Mouse (Mus musculus): ENCODE data around the gene Gdf15. TPM values are rescaled to one million over a fixed set of nuclear protein-coding genes. Genes with fewer than 3 reads are reported as not detected.

The Gdf15 gene
- polyA plus RNA-seq, 1 experiment from 2014 or later: 1.9 TPM

DNA sequence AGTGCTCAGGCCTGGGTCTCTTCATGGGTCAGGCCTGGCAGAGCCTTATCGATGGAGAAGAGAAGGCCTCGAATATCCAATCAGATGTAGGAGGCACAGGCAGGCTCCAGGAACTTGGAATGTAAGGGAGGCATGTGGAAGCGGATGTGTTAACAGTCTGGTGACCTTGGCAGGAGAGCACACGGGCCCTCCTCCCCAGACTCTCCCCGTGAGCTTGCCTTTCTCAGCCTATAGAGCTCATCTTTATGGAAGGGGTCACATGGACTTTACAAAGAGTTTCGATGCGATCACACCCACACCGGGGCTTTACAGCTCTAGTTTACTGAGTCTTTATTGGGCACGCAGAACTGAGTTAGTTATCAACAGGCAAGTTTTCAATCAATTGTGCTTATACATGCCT, 6.5 kb upstream of the Gdf15 start:
- Histone ChIP-seq H3K9me3 (ENCODE audit: control insufficient read depth) (no peaks in the 10 kb centered on the region), H3K36me3 (ENCODE audit: control insufficient read depth, insufficient read depth) (no peaks in the 10 kb centered on the region), H3K4me2 (replicated peaks; ENCODE audit: low read depth) (no peak overlapping the region), H3K27me3 (replicated peaks; ENCODE audit: control insufficient read depth, insufficient read depth, low read length) (no peaks in the 10 kb centered on the region), H3K4me3 (ENCODE audit: low read depth, low read length) (no peak overlapping the region), H3K27ac (ENCODE audit: low read depth, low read length) (peak overlapping the region; percentile 9; the same call in 1 of the 2 replicates), H3K4me1 (replicated peaks; ENCODE audit: control insufficient read depth, insufficient read depth, low read length) (0 out of 2 replicates have a peak, but pooled peaks cover 2% of the 10 kb centered on the region), H3K9ac (ENCODE audit: low read depth, low read length) (no peak overlapping the region)
- WGBS: 35% methylated on average over 9 of the region's 9 CpGs
- TF ChIP-seq CTCF (IDR thresholded peaks at IDR 0.05; ENCODE audit: low read depth): no peak
- ATAC-seq: peak; percentile 52

DNA sequence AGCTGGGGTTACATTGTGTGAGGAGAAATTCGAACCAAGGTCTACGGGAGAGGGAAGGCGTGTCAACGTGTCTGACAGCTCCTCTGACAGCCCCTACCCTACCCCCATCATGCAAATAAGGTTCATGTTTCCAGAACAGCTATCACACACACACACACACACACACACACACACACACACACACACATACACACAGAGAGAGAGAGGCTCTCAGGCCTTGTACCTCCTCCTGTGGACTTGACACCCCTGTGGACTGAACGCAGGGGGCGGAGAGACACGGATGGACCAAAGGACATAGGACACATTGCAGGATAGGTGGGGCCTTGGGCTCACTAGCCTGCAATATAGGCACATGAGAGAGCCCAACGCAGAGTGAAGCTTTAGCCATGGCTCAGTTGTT, 4.6 kb upstream of the Gdf15 start:
- Histone ChIP-seq H3K27ac (ENCODE audit: low read depth, low read length) (peak overlapping the region; percentile 62; the same call in 1 of the 2 replicates), H3K9ac (ENCODE audit: low read depth, low read length) (no peak overlapping the region), H3K4me1 (replicated peaks; ENCODE audit: control insufficient read depth, insufficient read depth, low read length) (0 out of 2 replicates have a peak, but pooled peaks cover 2% of the 10 kb centered on the region), H3K27me3 (replicated peaks; ENCODE audit: control insufficient read depth, insufficient read depth, low read length) (no peaks in the 10 kb centered on the region), H3K36me3 (ENCODE audit: control insufficient read depth, insufficient read depth) (no peaks in the 10 kb centered on the region), H3K4me2 (replicated peaks; ENCODE audit: low read depth) (peak overlapping the region; percentile 38; the same call in 1 of the 2 replicates), H3K4me3 (ENCODE audit: low read depth, low read length) (no peak overlapping the region), H3K9me3 (ENCODE audit: control insufficient read depth) (no peaks in the 10 kb centered on the region)
- peak; percentile 61 for ATAC-seq
- no peak; the same call in 1 of the 2 replicates for TF ChIP-seq CTCF (IDR thresholded peaks at IDR 0.05; ENCODE audit: low read depth)
- WGBS: 40% methylated on average over 8 of the region's 8 CpGs

DNA sequence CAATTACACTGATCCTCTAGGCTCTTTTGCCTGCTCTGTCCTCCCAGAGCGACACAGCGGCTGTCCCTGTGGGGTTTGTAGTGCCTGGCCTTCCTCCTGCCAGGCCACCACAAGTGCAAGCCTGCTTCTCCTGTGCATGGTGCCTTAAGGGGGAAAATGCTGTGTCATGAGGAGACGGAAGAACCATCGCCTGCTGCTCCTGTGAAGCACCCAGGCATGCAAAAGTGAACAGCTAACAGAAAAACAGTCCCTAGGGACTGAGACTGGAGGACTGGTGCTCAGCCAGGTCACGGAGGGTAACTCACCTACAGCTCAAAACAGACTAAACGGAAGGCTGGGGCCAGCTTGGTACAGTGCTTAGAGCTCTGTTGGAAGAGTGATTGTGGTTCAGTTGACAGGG, 3.3 kb upstream of the Gdf15 start:
- no peak for TF ChIP-seq CTCF (IDR thresholded peaks at IDR 0.05; ENCODE audit: low read depth)
- Histone ChIP-seq H3K9me3 (ENCODE audit: control insufficient read depth) (no peaks in the 10 kb centered on the region), H3K4me2 (replicated peaks; ENCODE audit: low read depth) (no peak overlapping the region), H3K27me3 (replicated peaks; ENCODE audit: control insufficient read depth, insufficient read depth, low read length) (no peaks in the 10 kb centered on the region), H3K27ac (ENCODE audit: low read depth, low read length) (no peak overlapping the region; the same call in 1 of the 2 replicates), H3K9ac (ENCODE audit: low read depth, low read length) (no peak overlapping the region), H3K4me3 (ENCODE audit: low read depth, low read length) (no peak overlapping the region), H3K36me3 (ENCODE audit: control insufficient read depth, insufficient read depth) (no peaks in the 10 kb centered on the region), H3K4me1 (replicated peaks; ENCODE audit: control insufficient read depth, insufficient read depth, low read length) (0 out of 2 replicates have a peak, but pooled peaks cover 2% of the 10 kb centered on the region)
- no peak for ATAC-seq
- WGBS: 80% methylated on average over 6 of the region's 6 CpGs

DNA sequence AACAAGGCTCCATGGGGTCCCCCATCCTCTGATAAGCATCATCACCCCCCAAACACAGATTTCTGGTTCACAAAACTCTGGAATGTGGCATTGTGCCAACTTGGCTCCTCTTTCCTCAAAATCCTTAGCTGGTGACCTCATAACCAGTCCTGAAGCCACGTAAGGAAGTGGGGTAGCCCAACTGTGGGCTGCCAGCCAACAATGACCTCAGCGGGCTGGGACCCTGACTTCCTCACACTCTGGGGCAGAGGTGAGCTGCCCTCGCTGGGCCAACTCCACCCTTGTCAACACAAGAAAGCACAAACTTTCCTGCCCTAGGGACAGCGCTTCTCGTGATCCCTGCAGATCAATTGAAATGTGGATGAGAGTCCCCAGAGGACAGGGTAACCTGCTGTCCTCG, 1.8 kb upstream of the Gdf15 start:
- H3K36me3 ChIP-seq (ENCODE audit: control insufficient read depth, insufficient read depth): no peaks in the 10 kb centered on the region
- H3K4me1 ChIP-seq (replicated peaks; ENCODE audit: control insufficient read depth, insufficient read depth, low read length): 0 out of 2 replicates have a peak, but pooled peaks cover 2% of the 10 kb centered on the region
- H3K9ac ChIP-seq (ENCODE audit: low read depth, low read length): no peak overlapping the region
- no peak for ATAC-seq
- H3K27ac ChIP-seq (ENCODE audit: low read depth, low read length): no peak overlapping the region
- H3K27me3 ChIP-seq (replicated peaks; ENCODE audit: control insufficient read depth, insufficient read depth, low read length): no peaks in the 10 kb centered on the region
- no peaks in the 10 kb centered on the region for H3K9me3 ChIP-seq (ENCODE audit: control insufficient read depth)
- WGBS: 55% methylated on average over 6 of the region's 6 CpGs
- TF ChIP-seq CTCF (IDR thresholded peaks at IDR 0.05; ENCODE audit: low read depth): no peak
- no peak overlapping the region for H3K4me2 ChIP-seq (replicated peaks; ENCODE audit: low read depth)
- H3K4me3 ChIP-seq (ENCODE audit: low read depth, low read length): no peak overlapping the region

DNA sequence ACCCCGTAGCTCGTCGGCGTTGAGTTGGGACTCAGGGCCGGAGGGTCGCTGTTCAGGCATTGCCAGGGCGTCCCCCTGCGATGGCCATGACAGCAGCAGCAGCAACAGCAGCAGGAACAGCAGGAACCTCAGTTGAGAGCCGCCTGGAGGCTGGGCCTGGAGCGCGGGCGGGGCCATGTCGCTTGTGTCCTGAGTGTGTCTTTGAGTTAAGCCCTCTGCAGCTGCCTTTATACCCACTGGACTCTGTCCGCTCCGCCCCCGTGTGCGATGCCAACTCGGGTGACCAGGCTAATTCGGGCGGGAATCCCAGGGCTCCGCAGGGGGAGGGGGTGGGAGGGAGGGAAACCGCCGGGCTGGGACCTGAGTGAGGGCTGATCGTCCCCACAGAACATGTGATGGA, 820 bp downstream of the Gdf15 start:
- H3K9ac ChIP-seq (ENCODE audit: low read depth, low read length): peak overlapping the region; percentile 23; the same call in 1 of the 2 replicates
- peak overlapping the region; percentile 78 for H3K27ac ChIP-seq (ENCODE audit: low read depth, low read length)
- H3K9me3 ChIP-seq (ENCODE audit: control insufficient read depth): no peaks in the 10 kb centered on the region

DNA sequence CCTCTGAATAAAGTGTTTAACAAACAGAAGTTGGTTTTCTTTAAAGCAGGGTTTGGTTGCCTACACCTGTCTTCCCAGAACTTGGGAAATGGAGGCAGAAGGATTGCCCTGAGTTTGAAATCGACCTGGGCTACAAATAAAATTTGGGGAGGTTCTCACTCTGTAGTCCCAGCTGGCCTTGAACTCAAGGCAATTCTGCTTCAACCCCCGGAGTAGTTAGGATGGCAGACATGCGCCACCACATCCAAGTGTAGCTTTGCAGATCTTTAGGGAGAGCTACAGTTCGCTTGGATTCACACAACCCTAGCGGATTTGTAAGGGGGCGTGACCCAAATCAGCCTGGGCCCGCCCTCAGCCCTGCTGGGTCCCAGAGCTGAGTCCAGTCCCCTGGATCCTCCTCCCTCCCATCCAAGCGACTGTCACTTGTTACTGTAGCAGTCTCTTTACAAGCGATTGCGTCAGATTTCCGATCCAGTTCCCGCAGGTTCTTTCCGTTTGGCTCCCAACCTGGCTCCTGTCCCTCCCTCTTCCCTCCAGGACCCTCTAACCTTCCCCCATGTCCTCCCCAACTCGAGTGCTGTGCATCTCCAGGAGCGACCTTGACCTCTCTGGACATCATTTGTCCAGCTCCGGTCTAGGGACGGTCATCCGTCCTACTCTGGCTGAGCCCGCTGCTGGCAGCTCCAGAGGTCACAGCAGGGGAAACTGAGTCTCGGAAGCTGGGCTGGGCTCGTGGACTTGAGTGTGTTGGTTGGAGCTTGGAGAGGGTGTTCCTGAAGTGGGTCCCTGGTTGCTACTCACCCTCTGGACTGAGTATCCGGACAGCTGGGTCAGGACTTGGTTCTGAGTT, 1.5 kb downstream of the Gdf15 start:
- no peaks in the 10 kb centered on the region for H3K36me3 ChIP-seq (ENCODE audit: control insufficient read depth, insufficient read depth)
- no peaks in the 10 kb centered on the region for H3K9me3 ChIP-seq (ENCODE audit: control insufficient read depth)
- H3K4me3 ChIP-seq (ENCODE audit: low read depth, low read length): peak overlapping the region; percentile 39
- 17% methylated on average over 22 of the region's 22 CpGs for WGBS
- H3K4me2 ChIP-seq (replicated peaks; ENCODE audit: low read depth): peak overlapping the region; percentile 67
- H3K27ac ChIP-seq (ENCODE audit: low read depth, low read length): peak overlapping the region; percentile 78
- TF ChIP-seq CTCF (IDR thresholded peaks at IDR 0.05; ENCODE audit: low read depth): no peak
- H3K9ac ChIP-seq (ENCODE audit: low read depth, low read length): peak overlapping the region; percentile 23; the same call in 1 of the 2 replicates
- H3K4me1 ChIP-seq (replicated peaks; ENCODE audit: control insufficient read depth, insufficient read depth, low read length): no peaks in the 10 kb centered on the region
- no peaks in the 10 kb centered on the region for H3K27me3 ChIP-seq (replicated peaks; ENCODE audit: control insufficient read depth, insufficient read depth, low read length)
- ATAC-seq: peak; percentile 61

More for the DNA sequence above, 820 bp downstream of the Gdf15 start:
- WGBS: 10% methylated on average over 24 of the region's 24 CpGs
- Histone ChIP-seq H3K36me3 (ENCODE audit: control insufficient read depth, insufficient read depth) (no peaks in the 10 kb centered on the region), H3K27me3 (replicated peaks; ENCODE audit: control insufficient read depth, insufficient read depth, low read length) (no peaks in the 10 kb centered on the region), H3K4me2 (replicated peaks; ENCODE audit: low read depth) (peak overlapping the region; percentile 67), H3K4me3 (ENCODE audit: low read depth, low read length) (peak overlapping the region; percentile 33), H3K4me1 (replicated peaks; ENCODE audit: control insufficient read depth, insufficient read depth, low read length) (no peaks in the 10 kb centered on the region)
- ATAC-seq: peak; percentile 9; the same call in 1 of the 2 replicates
- 0 out of 2 replicates have a peak, but pooled peaks have one; percentile 4 for TF ChIP-seq CTCF (IDR thresholded peaks at IDR 0.05; ENCODE audit: low read depth)
